Mouse (Mus musculus): ENCODE results near the gene Ehd1.

Gene Ehd1

DNA sequence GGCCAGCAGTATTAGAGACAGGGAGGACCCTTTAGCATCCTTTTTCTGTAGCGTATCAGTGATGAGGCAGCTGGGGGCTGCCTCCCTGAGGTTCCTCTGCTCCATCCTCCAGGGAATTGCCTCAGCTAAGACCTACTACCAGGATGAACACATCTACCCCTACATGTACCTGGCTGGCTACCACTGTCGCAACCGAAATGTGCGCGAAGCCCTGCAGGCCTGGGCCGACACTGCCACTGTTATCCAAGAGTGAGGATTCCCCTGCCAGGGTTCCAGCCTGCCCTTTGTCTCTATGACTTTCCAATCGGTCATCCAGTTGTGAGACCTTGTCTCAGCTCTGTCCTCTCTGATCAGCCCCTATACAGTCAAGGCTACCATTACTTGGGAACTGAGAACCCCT lies 61.6 kb downstream of the Ehd1 start:
- DNase-seq = no peak

DNA sequence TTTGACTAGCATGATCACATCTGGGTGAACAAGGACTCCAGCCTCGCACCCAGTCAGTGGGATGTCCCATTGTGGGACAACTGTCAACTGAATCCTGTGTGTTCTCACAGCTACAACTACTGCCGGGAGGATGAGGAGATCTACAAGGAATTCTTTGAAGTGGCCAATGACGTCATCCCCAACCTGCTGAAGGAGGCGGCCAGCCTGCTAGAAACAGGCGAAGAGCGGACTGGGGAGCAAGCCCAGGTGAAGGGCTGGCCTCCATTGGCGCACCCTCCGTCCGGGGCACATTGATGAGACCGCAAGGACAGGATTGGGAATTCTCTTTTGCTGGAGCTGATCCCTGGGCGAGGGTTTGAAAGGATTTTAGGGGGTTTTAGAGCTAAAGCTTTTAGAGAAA lies 62.2 kb downstream of the Ehd1 start:
- no peak for DNase-seq

DNA sequence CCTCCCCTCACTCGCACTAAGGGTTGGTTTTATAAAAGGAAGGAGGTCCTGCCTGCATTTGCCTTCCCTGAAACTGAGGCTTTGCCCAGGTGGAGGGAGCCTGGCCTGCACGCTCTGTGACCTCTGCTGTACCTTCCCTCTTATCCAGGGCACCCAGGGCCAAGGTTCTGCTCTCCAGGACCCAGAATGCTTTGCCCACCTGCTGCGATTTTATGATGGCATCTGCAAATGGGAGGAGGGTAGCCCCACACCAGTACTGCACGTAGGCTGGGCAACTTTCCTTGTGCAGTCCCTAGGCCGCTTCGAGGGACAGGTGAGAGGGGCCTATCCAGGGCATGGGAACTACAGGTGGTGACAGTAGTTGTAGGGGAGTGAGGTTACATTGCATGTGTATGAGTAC lies 62.7 kb downstream of the Ehd1 start:
- no peak for DNase-seq

DNA sequence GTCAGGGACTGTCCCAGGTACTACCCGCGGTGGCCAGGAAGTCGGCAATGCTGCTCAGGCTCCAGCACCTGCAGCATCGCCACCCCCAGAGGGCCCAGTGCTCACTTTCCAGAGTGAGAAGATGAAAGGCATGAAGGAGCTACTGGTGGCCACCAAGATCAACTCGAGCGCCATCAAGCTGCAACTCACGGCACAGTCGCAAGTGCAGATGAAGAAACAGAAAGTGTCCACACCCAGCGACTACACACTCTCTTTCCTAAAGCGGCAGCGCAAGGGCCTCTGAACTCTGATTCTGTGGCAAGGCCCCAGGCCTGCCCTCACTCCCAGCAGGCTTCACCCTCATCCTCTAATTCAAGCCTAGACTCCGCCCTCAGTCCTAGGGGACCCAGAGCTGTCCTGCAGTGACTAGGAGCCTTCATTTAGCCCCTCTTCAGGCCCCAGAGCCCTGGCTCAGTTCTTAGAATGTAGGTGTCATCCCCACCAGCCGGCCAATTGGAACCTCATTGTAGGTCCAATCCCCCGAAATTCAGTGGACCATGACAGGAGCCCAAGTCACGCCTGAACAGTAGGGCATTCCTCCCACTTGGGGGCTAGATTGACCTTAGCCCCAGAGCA lies 63.5 kb downstream of the Ehd1 start:
- DNase-seq = peak; percentile 75

DNA sequence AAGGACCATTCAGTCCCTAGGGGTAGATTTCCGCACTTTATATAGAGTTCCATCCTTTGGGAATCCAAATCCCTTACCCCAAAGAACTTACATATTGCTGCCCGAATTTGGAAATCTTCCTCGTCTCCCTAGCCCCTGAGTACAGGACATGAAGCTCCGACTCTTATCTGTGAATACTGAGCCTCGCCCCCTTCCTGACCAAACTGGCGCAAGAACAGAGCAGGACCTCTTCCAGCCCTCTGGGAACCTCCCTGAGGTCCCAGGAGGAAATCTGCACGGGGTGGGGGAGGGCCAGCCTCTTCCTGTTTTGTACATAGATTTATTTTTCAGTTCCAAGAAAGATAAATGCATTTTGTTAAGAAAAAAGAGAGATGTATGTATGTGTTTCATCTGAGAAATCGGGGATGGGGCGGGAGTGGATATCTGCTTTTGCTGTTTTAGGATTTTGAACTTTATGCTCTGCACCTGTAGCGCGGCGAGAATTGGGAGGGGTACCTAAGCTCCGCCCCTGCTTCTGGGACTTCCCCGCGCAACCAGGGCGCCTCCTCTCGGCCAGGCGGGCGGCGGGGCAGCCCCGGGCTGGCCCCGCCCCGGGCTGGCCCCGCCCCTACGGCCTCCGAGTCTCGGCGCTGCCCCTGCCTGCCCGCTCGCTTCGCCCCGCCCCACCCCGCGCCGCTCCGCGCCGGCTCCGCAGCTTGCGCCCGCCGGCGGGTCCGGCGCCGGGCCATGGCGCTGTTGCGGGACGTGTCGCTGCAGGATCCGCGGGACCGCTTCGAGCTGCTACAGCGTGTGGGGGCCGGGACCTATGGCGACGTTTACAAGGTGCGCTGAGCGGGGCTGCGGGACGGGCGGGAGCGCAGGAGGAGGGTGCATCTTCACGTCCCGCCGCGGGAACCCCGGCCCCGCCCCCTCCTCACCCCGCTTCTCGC lies 64.3 kb downstream of the Ehd1 start, which contains the start of gene Map4k2:
Gene Map4k2, plus strand, starts transcription at position 612 of the 929 bp plus-strand sequence.
- peak; percentile 93 for DNase-seq

DNA sequence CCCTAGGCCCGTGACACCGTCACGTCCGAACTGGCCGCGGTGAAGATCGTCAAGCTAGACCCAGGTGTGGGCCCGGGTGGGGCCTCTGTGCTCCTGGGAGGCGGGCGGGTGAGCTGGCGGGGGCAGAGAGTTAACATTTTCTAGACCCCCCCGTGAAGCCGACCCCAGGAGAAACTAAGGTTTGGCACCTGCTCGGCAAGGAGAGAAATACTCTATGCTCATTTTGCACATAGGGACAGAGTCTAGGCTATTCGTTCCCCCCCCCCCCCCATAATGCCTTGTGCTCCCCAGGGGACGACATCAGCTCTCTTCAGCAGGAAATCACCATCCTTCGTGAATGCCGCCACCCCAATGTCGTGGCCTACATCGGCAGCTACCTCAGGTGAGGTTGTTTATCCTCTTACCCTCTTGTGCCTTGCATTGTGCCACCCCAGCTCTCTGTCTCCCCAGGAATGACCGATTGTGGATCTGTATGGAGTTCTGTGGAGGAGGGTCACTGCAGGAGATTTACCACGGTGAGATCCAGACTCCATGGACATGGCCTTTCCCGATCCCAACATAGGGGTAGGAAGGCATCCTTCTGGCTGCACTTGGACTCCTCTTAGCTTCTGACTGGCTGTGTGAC lies 65.0 kb downstream of the Ehd1 start:
- DNase-seq = peak; percentile 48

DNA sequence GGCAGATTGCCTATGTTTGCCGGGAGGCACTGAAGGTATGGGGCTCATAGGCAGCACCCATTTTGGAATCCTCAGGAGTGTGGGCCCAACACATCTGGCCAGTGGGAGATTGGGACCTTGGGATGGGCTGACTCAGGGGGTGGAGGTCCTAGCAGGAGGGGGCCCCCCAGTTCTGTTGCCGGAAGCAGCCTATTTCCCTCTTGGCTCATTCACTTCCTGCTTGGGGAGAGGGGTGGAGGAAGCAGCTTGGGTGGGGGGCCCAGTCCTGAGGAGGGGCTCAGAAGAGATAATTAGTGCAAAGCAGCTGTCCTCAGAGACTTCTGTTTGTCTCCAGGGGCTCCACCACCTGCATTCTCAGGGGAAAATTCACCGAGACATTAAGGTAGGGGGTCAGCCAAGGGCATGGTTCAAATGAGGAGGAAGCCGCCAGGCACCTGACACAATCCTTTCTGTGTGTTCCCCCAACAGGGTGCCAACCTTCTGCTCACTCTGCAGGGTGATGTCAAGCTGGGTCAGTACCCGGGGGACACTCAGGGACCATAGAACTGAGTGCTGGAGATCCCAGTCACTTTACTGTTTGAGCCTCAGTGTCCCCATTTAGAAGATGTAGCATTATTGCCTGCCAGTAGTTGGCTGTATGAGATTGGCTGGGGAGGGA lies 65.9 kb downstream of the Ehd1 start:
- peak; percentile 64 for DNase-seq

DNA sequence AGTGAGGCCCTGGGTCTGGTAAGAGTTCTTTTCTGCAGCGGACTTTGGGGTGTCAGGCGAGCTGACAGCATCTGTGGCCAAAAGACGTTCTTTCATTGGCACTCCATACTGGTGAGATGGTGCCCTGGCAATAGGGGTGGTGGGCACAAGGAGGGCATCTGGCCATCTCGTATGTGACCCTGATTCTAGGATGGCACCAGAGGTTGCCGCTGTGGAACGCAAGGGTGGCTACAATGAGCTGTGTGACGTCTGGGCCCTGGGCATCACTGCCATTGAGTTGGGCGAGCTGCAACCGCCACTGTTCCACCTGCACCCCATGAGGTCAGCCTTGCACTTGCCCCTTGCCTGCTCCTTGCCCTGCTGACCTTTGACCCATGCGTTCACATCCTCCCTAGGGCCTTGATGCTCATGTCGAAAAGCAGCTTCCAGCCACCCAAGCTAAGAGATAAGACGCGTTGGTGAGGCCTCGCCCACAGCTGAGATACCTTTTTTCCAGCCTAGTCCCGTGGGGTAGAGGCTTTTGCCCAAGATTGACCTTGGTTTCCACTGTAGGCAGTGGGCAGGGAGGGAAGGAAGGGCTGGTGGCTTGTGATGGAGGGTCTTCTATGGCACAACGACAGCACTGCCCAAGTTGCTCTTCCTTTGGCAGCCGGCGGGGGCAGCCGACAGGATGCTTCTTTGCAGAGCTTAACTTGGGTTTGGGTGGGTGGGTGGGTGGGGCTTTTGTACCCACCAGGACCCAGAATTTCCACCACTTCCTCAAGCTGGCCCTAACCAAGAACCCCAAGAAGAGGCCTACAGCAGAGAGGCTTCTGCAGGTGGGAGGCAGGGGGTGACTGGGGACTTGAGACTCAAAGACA lies 66.8 kb downstream of the Ehd1 start:
- DNase-seq = peak; percentile 53

DNA sequence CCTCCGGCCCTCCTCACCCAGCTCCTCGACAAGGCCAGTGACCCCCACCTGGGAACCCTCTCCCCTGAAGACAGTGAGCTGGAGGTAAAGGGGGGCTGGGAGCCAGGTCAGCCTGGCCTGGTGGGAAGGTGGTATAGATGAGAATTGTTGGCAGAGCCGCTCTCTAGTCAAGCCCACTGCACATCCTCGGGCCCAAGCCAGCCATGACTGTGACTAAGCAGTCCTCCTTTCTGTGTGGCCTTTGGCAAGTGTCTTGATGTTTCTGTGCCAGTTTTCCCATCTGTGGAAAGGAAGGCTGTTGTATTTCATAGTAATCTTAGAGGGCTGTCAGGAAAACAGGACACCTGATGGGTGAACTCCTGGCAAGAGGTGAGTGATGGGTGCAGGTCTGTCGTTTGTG lies 67.5 kb downstream of the Ehd1 start:
- DNase-seq = no peak

DNA sequence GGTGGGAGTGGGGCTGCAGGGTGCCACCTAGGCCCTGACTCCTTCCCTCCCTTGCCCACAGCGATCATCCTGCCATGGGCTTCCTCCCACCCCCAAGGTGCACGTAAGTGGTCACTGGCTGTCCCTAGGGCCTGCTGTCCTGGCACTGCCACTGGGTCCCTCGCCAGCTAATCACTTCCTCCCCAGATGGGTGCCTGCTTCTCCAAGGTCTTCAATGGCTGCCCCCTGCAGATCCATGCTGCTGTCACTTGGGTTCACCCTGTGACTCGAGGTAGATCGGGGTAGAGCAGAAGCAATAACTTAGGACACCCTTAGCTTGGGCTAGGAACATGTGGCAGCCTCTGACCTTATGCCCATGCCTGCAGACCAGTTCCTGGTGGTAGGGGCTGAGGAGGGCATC lies 69.5 kb downstream of the Ehd1 start:
- no peak for DNase-seq

DNA sequence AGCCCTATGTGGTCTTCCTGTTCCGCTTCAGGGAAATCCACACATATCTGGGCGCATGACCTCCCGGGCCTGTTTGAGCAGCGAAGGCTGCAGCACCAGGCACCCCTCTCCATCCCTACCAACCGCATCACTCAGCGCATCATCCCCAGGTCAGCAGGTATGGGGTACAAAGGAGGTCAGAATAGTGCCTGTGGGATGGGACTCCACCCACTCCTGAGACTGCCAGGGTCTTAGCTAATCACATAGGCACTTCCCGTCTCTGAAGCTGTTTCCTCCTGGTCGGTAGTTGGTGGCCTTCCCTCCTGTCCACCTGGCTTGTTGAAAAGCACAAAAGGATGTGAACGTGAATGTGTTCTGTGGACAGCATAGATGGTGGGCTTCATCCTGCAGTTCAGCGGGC lies 70.1 kb downstream of the Ehd1 start:
- DNase-seq = no peak

DNA sequence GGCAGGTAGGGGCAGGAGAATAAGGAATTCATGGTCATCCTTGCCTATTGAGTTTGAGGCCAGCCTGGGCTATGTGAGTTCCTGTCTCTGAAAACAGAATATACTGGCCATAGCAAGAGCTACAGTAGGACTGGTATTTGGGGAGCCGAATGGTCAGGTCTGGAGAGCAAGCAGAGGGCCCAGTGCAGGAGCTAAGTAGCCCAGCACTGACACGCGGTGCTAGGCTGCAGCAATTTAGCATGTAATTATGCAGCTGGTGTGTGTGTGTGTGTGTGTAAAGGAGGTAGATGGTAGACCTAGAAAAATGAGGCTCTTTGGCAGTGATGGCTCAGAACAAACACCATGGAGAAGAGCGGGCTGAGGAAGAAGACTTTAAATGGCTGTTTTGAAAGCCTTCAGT lies 71.1 kb downstream of the Ehd1 start:
- no peak for DNase-seq

DNA sequence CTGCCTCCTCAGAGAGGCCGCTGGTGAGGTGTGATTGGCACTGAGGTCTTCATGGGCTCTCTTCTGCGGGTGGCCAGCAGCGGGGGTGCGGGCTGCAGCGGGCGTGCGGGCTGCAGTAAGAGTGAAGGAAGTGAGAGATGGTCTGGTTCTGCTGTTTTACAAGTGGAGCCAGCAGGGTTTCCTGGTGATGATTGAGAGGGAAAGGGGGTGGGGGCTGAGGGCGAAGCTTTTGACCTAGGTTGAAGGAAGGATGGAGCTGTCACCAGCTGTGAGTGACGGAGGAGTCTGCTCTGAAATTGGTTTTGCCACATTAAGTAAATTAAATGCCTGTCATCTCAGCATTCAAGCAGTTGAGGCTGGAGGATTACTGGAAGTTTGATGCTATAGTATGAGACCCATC lies 72.2 kb downstream of the Ehd1 start:
- DNase-seq = no peak

DNA sequence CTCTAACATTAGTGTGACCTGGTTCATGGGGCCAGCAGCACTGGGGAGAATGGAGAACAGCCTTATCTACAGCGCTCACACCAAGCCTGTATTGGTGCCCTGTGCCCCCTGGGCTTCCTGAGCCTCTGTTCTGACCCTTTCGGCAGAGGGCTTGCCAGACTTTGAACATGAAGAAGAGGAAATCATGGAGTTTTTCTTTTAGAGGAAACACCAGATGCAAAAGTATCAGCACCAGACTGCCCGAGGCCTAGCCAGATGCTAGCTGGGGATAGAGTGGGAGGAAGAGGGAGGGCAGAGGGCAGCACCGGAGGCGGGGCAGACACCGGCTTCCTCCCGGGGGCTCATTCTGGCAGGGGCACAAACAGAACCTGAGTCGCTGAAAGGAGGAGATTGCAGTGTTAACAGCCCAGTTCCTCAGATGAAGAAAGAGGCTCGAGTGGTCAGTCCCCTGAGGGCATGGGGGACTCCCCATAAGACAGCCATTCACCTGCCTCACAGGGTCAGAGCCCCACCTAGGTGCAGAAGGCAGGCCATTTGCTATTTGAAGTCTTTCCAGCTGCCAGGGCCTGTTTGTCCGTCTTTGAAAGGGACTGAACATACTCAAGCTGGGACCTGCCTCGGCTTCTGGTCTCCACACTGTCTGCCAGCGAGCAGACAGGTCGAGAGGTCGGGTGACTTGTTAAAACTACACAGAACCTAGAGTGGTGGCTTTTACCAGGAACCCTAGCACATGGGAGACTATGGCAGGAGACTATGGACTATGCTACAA lies 72.9 kb downstream of the Ehd1 start:
- peak; percentile 43 for DNase-seq
